Mouse (Mus musculus) lung, embryonic 15.5 days (tissue): ENCODE data around the gene Mthfd1. TPM values are rescaled to one million over a fixed set of nuclear protein-coding genes. Genes with fewer than 3 reads are reported as not detected.
A peak's percentile ranks its signal among the peaks of the same experiment; 100 is the strongest.

Experiments
- ATAC-seq: fragments of 200-750 bp; cut with Nextera tagmentation; 2 replicates; pipeline ENCODE4 v1.8.0; 2017; ENCODE audit warnings: moderate number of reproducible peaks, borderline replicate concordance; ENCODE audit not compliant: low FRiP score, low TSS enrichment; ENCODE audit errors: extremely low read depth
- H3K27ac ChIP-seq: fragments of 300-500 bp; sonication (generic); 2 replicates; pipeline ENCODE4 v1.5.1; 2015; ENCODE audit warnings: moderate library complexity, mild to moderate bottlenecking, inconsistent platforms
- H3K27me3 ChIP-seq: fragments of 300-500 bp; sonication (generic); 2 replicates; pipeline ENCODE4 v1.6.1; 2015; ENCODE audit warnings: inconsistent platforms
- H3K36me3 ChIP-seq: fragments of 300-500 bp; sonication (generic); 2 replicates; pipeline ENCODE4 v1.6.1; 2015; ENCODE audit warnings: inconsistent platforms
- H3K4me1 ChIP-seq: fragments of 300-500 bp; sonication (generic); 2 replicates; pipeline ENCODE4 v1.6.1; 2015; ENCODE audit warnings: inconsistent platforms
- H3K4me2 ChIP-seq: fragments of 300-500 bp; sonication (generic); 2 replicates; pipeline ENCODE4 v1.6.1; 2015; ENCODE audit warnings: inconsistent platforms, mild to moderate bottlenecking, moderate library complexity
- H3K4me3 ChIP-seq: fragments of 300-500 bp; sonication (generic); 2 replicates; pipeline ENCODE4 v1.5.1; 2015; ENCODE audit warnings: mild to moderate bottlenecking, inconsistent platforms
- H3K9ac ChIP-seq: fragments of 300-500 bp; sonication (generic); 2 replicates; pipeline ENCODE4 v1.6.1; 2015; ENCODE audit warnings: inconsistent platforms
- H3K9me3 ChIP-seq: fragments of 300-500 bp; sonication (generic); 2 replicates; pipeline ENCODE4 v1.6.1; 2016; ENCODE audit warnings: inconsistent platforms
- WGBS: fragments of 180-500 bp; shearing (Covaris S2); methylation state at CpG from one replicate; pipeline ENCODE4 v1.1.7; 2015; 5-methylcytosine and 5-hydroxymethylcytosine counted together
- polyA plus RNA-seq: library from polyadenylated mRNA; unstranded; fragments of >200 nt; fragmentation: Nextera tagmentation; extraction: Ambion mirVana; gene quantifications from 2 replicates; pipeline ENCODE4 v1.2.1, GENCODE M21; 2015

Gene Mthfd1
- polyA plus RNA-seq, 1 experiment from 2014 or later, result 99.8 TPM

DNA sequence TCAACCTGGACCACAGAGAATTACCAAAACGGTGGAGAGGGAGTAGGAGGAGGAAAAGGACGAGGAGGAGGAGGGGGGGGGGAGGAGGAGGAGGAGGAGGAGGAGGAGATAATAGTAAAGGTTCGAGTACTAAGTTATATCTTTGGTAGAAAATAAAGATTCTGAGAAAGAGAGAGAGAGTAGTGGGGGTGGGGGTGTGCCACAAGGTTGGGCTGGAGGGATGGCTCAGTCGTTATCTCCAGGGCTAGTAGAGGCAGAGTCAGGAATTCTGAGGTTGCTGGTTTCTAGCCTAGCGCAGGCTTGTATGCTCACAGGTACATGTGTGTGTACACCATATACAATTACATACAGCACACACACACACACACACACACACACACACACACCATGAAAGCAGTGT is 13.3 kb upstream of the Mthfd1 start:
- WGBS, result 56% methylated on average over 5 of the region's 5 CpGs
- H3K4me2 ChIP-seq, result no peak overlapping the region
- no peaks in the 10 kb centered on the region for H3K27me3 ChIP-seq
- H3K9ac ChIP-seq, result no peak overlapping the region
- H3K4me1 ChIP-seq, result no peaks in the 10 kb centered on the region
- H3K4me3 ChIP-seq, result no peak overlapping the region
- no peaks in the 10 kb centered on the region for H3K36me3 ChIP-seq
- no peaks in the 10 kb centered on the region for H3K9me3 ChIP-seq
- ATAC-seq, result no peak
- no peak overlapping the region for H3K27ac ChIP-seq

DNA sequence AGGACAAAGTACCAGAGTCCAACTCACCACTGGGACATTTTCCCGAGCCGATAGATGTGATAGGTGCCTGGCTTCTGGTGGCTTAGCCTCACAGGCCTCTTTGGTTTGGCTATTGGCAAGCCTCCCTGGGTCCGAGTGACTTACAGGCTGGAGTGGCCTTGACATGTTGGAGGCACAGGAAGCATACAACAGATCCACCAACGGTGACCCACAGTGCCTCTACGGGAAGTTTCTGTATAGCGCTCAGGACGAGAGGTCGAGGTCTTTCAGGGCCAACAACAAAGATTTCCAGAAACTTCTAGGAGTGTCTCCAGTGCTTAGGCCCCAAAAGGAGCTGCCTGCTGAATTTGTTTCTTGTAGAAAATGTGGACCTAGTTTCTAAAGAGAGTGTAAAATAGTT is 10.1 kb upstream of the Mthfd1 start:
- Histone ChIP-seq H3K27me3 (no peaks in the 10 kb centered on the region), H3K36me3 (no peaks in the 10 kb centered on the region), H3K4me3 (no peak overlapping the region), H3K27ac (no peak overlapping the region), H3K9ac (no peak overlapping the region), H3K9me3 (no peaks in the 10 kb centered on the region), H3K4me2 (no peak overlapping the region), H3K4me1 (no peaks in the 10 kb centered on the region)
- ATAC-seq, result no peak
- WGBS, result 75% methylated on average over 8 of the region's 8 CpGs

DNA sequence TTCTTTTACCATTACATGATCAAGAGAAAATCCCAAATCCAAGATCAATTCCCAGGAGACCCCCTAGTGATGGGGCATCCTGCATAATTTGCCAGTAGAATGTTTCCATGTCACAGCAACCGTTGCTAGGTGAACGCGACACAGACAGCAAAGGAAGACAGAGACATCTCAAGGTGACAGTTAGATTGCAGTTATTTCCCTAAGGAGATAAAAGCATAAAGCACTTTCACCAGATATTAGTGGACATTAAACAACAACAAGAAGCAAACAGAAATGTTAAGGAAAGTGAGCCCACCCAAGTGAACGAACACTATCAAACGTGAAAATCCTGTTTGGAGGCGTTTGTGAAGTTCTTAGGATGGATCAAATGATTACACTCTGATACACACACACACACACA is 8.5 kb upstream of the Mthfd1 start, which contains the start of gene Tex21:
Tex21 (minus strand) TSS at position 101 of the 400 bp plus-strand sequence.
- no peaks in the 10 kb centered on the region for H3K36me3 ChIP-seq
- no peak within 1 kb of the TSS for H3K4me2 ChIP-seq
- no peaks in the 10 kb centered on the region for H3K27me3 ChIP-seq
- no peak within 1 kb of the TSS for H3K9ac ChIP-seq
- ATAC-seq, result no peak
- H3K4me1 ChIP-seq, result no peaks in the 10 kb centered on the region
- 76% methylated on average over 6 of the region's 6 CpGs for WGBS
- H3K9me3 ChIP-seq, result no peaks in the 10 kb centered on the region
- no peak within 1 kb of the TSS for H3K4me3 ChIP-seq
- no peak within 1 kb of the TSS for H3K27ac ChIP-seq

- Histone ChIP-seq H3K4me1 (peaks cover 10% of the 10 kb centered on the region), H3K4me3 (no peak overlapping the region), H3K9ac (no peak overlapping the region), H3K27ac (no peak overlapping the region), H3K27me3 (no peaks in the 10 kb centered on the region), H3K36me3 (no peaks in the 10 kb centered on the region), H3K4me2 (no peak overlapping the region), H3K9me3 (no peaks in the 10 kb centered on the region)
- 38% methylated on average over 1 of the region's 1 CpGs for WGBS
- no peak for ATAC-seq
Measured at GRCm38 (mm10) chr12:76253090-76253489, 2.0 kb upstream of the Mthfd1 start.

GRCm38 (mm10) chr12:76253591-76253990 is 1.5 kb upstream of the Mthfd1 start:
- H3K27ac ChIP-seq, result no peak overlapping the region
- H3K4me1 ChIP-seq, result peaks cover 10% of the 10 kb centered on the region
- no peak overlapping the region for H3K4me3 ChIP-seq
- no peaks in the 10 kb centered on the region for H3K9me3 ChIP-seq
- no peak overlapping the region for H3K4me2 ChIP-seq
- WGBS, result 74% methylated on average over 2 of the region's 2 CpGs
- ATAC-seq, result no peak
- H3K36me3 ChIP-seq, result no peaks in the 10 kb centered on the region
- H3K9ac ChIP-seq, result no peak overlapping the region
- H3K27me3 ChIP-seq, result no peaks in the 10 kb centered on the region

DNA sequence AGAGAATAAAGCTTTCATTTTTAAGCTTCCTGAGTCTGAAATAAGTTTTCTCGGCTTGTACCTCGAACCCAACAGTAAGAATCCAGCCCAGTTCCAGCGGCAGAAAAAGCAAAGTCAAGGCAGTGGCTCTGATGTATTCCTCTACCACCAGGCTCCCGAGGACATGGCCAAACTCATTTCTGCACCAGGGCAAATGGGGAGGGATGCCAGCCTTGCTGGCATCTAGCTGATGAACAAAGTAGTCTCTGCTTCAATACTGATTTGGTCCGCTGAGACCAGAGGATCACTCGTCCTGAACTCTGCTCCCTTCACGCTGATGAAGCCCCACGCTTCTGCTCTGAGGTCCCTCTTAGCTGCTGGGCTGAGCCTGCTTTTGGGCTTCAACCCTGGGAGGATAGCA is 1.1 kb upstream of the Mthfd1 start:
- no peak for ATAC-seq
- Histone ChIP-seq H3K4me2 (no peak overlapping the region), H3K9ac (no peak overlapping the region), H3K9me3 (no peaks in the 10 kb centered on the region), H3K36me3 (no peaks in the 10 kb centered on the region), H3K27me3 (no peaks in the 10 kb centered on the region), H3K4me3 (no peak overlapping the region), H3K27ac (no peak overlapping the region), H3K4me1 (peaks cover 10% of the 10 kb centered on the region)
- 72% methylated on average over 8 of the region's 8 CpGs for WGBS

DNA sequence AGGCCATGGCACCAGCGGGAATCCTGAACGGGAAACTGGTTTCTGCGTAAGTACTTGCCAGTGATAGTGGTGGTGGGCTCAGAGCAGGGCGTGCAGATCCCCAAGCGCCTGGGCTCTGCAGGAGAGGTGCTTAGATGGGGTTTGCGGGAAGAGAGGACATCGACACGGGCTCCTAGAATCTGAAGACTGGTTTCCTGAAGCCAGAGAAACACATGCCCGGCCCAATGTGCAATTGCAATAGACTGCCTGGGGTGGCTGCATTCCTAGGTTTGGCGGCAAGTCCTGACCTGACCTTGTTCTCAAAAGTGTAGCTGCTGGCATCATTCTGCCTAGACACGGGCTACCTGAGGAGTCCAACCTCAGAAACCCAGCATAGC is 389 bp downstream of the Mthfd1 start:
- Histone ChIP-seq H3K4me1 (peaks cover 10% of the 10 kb centered on the region), H3K9ac (peak overlapping the region; percentile 66), H3K27me3 (no peaks in the 10 kb centered on the region), H3K4me3 (peak overlapping the region; percentile 68), H3K9me3 (no peaks in the 10 kb centered on the region), H3K27ac (peak overlapping the region; percentile 79), H3K4me2 (peak overlapping the region; percentile 92), H3K36me3 (no peaks in the 10 kb centered on the region)
- 2% methylated on average over 11 of the region's 11 CpGs for WGBS
- no peak for ATAC-seq

- H3K9ac ChIP-seq, result peak overlapping the region; percentile 66
- no peak for ATAC-seq
- peak overlapping the region; percentile 79 for H3K27ac ChIP-seq
- no peaks in the 10 kb centered on the region for H3K9me3 ChIP-seq
- peak overlapping the region; percentile 68 for H3K4me3 ChIP-seq
- H3K36me3 ChIP-seq, result no peaks in the 10 kb centered on the region
- H3K4me1 ChIP-seq, result peaks cover 10% of the 10 kb centered on the region
- 4% methylated on average over 17 of the region's 17 CpGs for WGBS
- H3K27me3 ChIP-seq, result no peaks in the 10 kb centered on the region
- peak overlapping the region; percentile 92 for H3K4me2 ChIP-seq
Measured at GRCm38 (mm10) chr12:76256114-76256843, 1.2 kb downstream of the Mthfd1 start.

DNA sequence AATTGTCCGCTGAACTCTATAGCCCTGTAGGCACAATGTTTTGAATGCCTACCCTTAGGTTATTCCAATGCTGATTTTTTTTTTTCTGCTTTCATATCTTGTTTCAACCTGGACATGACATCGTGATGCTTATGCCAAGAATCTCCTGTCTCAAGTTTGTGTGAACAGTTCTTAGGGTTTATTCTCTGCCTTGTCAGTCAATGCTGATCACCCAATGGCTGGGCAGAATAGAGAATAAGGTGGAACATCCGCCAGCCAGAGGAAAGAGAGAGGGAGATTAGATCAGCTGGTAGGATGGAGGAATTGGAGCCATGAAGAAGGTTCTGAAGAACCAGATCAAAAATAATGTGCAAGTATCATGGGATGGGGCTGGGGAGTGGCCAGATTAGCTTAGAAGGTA is 5.6 kb downstream of the Mthfd1 start:
- no peak overlapping the region for H3K4me3 ChIP-seq
- H3K36me3 ChIP-seq, result no peaks in the 10 kb centered on the region
- no peak overlapping the region for H3K9ac ChIP-seq
- no peaks in the 10 kb centered on the region for H3K27me3 ChIP-seq
- H3K27ac ChIP-seq, result no peak overlapping the region
- WGBS, result 86% methylated on average over 3 of the region's 3 CpGs
- H3K9me3 ChIP-seq, result no peaks in the 10 kb centered on the region
- peaks cover 7% of the 10 kb centered on the region for H3K4me1 ChIP-seq
- ATAC-seq, result no peak
- H3K4me2 ChIP-seq, result no peak overlapping the region

DNA sequence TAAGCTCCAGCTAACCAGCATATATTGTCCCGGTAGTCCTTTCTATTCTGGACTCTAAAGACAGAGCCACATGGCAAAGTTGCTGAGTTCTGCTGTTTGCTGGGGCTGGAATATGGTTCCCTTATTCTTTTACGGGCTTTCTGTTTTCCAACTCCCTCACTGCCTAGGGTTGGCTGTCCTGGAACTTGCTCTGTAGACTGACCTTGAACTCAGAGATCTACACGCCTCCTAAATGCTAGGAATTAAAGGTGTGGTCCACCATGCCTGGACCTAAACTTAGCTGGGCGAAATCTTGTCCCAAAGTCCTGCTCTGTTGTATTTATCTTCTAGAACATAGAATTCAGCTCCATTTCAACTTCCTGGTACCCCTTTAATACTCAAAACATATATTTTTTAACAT is 6.5 kb downstream of the Mthfd1 start:
- no peak for ATAC-seq
- Histone ChIP-seq H3K9ac (no peak overlapping the region), H3K27me3 (no peaks in the 10 kb centered on the region), H3K4me1 (peaks cover 7% of the 10 kb centered on the region; the same call in 1 of the 2 replicates), H3K9me3 (no peaks in the 10 kb centered on the region), H3K4me2 (no peak overlapping the region), H3K36me3 (peaks cover 6% of the 10 kb centered on the region), H3K27ac (no peak overlapping the region), H3K4me3 (no peak overlapping the region)
- 87% methylated on average over 4 of the region's 4 CpGs for WGBS

GRCm38 (mm10) chr12:76262918-76263317 is 7.8 kb downstream of the Mthfd1 start:
- Histone ChIP-seq H3K4me3 (no peak overlapping the region), H3K27me3 (no peaks in the 10 kb centered on the region), H3K27ac (no peak overlapping the region), H3K9ac (no peak overlapping the region), H3K36me3 (peaks cover 6% of the 10 kb centered on the region), H3K4me1 (no peaks in the 10 kb centered on the region), H3K9me3 (no peaks in the 10 kb centered on the region), H3K4me2 (no peak overlapping the region)
- 89% methylated on average over 4 of the region's 4 CpGs for WGBS
- ATAC-seq, result no peak

DNA sequence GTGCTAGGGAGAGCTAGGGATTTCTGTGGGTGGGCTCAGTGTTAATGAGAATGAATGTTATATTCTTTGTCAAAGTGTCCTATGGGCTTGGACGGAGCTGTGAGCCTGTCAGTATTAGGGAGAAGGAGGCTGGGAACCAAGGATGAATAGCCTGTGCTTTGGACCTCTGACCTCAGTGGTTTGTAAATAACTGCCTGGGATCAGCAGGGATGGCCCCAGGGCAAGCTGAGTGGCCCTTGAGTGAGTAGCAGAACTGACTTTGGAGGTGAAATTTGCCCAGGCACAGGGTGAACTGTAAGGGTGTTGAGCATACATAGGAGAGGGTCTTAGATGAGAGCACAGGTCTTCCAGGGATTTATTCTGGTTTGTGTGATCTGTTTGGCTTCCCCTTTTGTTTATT is 8.8 kb downstream of the Mthfd1 start:
- Histone ChIP-seq H3K9ac (no peak overlapping the region), H3K9me3 (no peaks in the 10 kb centered on the region), H3K36me3 (peaks cover 6% of the 10 kb centered on the region), H3K4me2 (no peak overlapping the region), H3K27me3 (no peaks in the 10 kb centered on the region), H3K27ac (no peak overlapping the region), H3K4me3 (no peak overlapping the region), H3K4me1 (no peaks in the 10 kb centered on the region)
- WGBS, result 74% methylated on average over 1 of the region's 1 CpGs
- ATAC-seq, result no peak
